Mouse (Mus musculus): ENCODE measurements at regions not wholly inside any gene's neighbourhood (a gene's known extent, or its start where the extent isn't known, plus 50 kb on each side); places are given as distances from the start of the nearest gene placed in this dataset.

DNA sequence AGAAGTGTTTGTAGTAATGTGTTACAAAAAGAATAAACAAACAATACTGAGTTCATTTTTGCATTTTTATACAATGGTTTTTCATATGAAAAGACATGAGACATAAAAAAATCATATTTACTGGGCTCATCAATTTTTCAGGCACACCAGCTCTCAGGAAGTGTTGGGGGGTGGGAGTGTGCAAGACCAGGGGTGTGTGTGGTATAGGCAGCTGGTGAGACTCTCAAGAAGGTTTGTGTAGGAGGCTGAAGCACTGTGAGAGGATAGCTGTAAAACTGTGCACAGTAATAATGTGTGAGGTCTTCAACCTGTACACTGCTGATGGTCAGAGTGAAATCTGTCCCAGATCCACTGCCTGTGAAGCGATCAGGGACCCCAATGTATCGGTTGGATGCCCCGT is 733.7 kb downstream of the Rpia start:
- H3K4me3 ChIP-seq (ENCODE audit: insufficient read depth, low read depth, low read length) = no peak overlapping the region
- 57% methylated on average over 3 of the region's 3 CpGs for WGBS
- H3K27me3 ChIP-seq (replicated peaks; ENCODE audit: control insufficient read depth, insufficient read depth, low read length) = no peaks in the 10 kb centered on the region
- H3K27ac ChIP-seq (ENCODE audit: insufficient read depth, low read depth, low read length) = no peak overlapping the region
- no peak for TF ChIP-seq POLR2A (IDR thresholded peaks at IDR 0.05; ENCODE audit: low read depth, low read length)
- no peak for TF ChIP-seq CTCF (conservative IDR thresholded peaks at IDR 0.05; ENCODE audit: insufficient read depth, insufficient read length, low read depth, low read length)
- no peaks in the 10 kb centered on the region for H3K4me1 ChIP-seq (ENCODE audit: control insufficient read depth, insufficient read depth, low read length)
- no peaks in the 10 kb centered on the region for H3K36me3 ChIP-seq (ENCODE audit: control insufficient read depth, insufficient read depth, low read length)
- DNase-seq = no peak

DNA sequence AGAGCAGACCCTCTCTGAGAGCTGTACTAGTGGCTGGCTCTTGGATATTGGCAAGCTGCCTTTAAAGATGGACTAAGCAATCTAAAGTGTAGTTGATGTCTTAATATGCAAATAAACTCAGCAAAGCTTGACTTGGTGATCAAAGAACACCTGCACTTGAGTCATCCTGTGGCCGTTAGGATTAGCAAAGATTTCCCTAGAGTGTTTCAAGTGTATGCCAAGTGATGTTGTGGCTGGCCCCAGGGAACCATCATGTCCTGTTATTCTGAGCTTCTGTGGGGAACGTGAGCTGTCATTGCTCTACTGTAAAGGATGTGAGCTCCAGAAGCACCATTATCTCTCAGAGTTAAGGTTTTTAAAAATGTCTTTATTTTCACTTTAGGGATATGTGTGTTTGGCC is 751.1 kb downstream of the Rpia start:
- TF ChIP-seq CTCF (conservative IDR thresholded peaks at IDR 0.05; ENCODE audit: insufficient read depth, insufficient read length, low read depth, low read length) (no peak), POLR2A (IDR thresholded peaks at IDR 0.05; ENCODE audit: low read depth, low read length) (no peak)
- no peak for DNase-seq
- 50% methylated on average over 2 of the region's 2 CpGs for WGBS
- H3K4me1 ChIP-seq (ENCODE audit: control insufficient read depth, insufficient read depth, low read length) = no peaks in the 10 kb centered on the region
- no peaks in the 10 kb centered on the region for H3K36me3 ChIP-seq (ENCODE audit: control insufficient read depth, insufficient read depth, low read length)
- no peak overlapping the region for H3K27ac ChIP-seq (ENCODE audit: insufficient read depth, low read depth, low read length)
- H3K4me3 ChIP-seq (ENCODE audit: insufficient read depth, low read depth, low read length) = no peak overlapping the region
- no peaks in the 10 kb centered on the region for H3K27me3 ChIP-seq (replicated peaks; ENCODE audit: control insufficient read depth, insufficient read depth, low read length)

DNA sequence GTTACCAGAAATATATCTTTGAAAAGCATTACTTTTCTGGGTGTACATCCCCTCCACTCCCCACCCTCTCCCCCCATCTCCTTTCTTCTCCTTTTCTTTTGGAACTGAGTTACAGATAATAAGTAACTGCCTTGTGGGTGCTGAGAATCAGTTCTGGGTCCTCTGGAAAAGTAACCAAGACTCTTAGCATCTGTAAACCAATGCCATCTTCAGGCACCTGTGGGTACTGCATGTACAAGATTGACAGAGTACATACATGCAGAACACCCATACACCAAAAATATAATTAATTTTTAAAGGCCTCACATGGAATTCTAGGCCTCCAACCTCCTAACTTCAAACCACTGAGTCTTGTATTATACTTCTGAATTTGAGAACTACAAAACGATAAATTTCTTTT is 758.4 kb downstream of the Rpia start:
- no peaks in the 10 kb centered on the region for H3K27me3 ChIP-seq (replicated peaks; ENCODE audit: control insufficient read depth, insufficient read depth, low read length)
- H3K36me3 ChIP-seq (ENCODE audit: control insufficient read depth, insufficient read depth, low read length) = no peaks in the 10 kb centered on the region
- TF ChIP-seq CTCF (conservative IDR thresholded peaks at IDR 0.05; ENCODE audit: insufficient read depth, insufficient read length, low read depth, low read length) (no peak), POLR2A (IDR thresholded peaks at IDR 0.05; ENCODE audit: low read depth, low read length) (no peak)
- no peak overlapping the region for H3K4me3 ChIP-seq (ENCODE audit: insufficient read depth, low read depth, low read length)
- 82% methylated on average over 1 of the region's 1 CpGs for WGBS
- no peaks in the 10 kb centered on the region for H3K4me1 ChIP-seq (ENCODE audit: control insufficient read depth, insufficient read depth, low read length)
- H3K27ac ChIP-seq (ENCODE audit: insufficient read depth, low read depth, low read length) = no peak overlapping the region
- DNase-seq = no peak

DNA sequence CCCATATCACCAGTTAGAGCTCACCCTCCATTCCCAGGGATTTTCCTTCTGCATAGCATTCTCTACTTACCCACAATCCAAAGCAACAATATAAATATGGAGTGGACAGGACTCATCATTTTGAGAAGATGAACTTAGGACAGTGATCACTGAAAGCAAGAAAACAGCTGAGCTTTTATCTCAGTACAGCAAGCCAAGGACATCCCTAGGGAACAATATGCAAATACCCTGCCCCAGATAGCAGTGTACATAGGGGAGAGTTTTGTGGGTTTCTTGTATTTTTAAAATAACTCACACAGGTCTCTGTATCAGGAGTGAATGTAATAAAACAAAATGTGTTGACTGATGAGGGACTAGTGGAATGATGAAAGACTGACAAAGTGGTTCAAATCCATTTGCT is 780.5 kb downstream of the Rpia start:
- H3K4me1 ChIP-seq (ENCODE audit: control insufficient read depth, insufficient read depth, low read length) = no peaks in the 10 kb centered on the region
- DNase-seq = no peak
- H3K36me3 ChIP-seq (ENCODE audit: control insufficient read depth, insufficient read depth, low read length) = no peaks in the 10 kb centered on the region
- no peak for TF ChIP-seq POLR2A (IDR thresholded peaks at IDR 0.05; ENCODE audit: low read depth, low read length)
- TF ChIP-seq CTCF (conservative IDR thresholded peaks at IDR 0.05; ENCODE audit: insufficient read depth, insufficient read length, low read depth, low read length) = no peak
- H3K27ac ChIP-seq (ENCODE audit: insufficient read depth, low read depth, low read length) = no peak overlapping the region
- no peaks in the 10 kb centered on the region for H3K27me3 ChIP-seq (replicated peaks; ENCODE audit: control insufficient read depth, insufficient read depth, low read length)
- H3K4me3 ChIP-seq (ENCODE audit: insufficient read depth, low read depth, low read length) = no peak overlapping the region

All from kidney, adult 2 months (tissue).